Mouse (Mus musculus): ENCODE data around the gene Atp2a2.

DNA sequence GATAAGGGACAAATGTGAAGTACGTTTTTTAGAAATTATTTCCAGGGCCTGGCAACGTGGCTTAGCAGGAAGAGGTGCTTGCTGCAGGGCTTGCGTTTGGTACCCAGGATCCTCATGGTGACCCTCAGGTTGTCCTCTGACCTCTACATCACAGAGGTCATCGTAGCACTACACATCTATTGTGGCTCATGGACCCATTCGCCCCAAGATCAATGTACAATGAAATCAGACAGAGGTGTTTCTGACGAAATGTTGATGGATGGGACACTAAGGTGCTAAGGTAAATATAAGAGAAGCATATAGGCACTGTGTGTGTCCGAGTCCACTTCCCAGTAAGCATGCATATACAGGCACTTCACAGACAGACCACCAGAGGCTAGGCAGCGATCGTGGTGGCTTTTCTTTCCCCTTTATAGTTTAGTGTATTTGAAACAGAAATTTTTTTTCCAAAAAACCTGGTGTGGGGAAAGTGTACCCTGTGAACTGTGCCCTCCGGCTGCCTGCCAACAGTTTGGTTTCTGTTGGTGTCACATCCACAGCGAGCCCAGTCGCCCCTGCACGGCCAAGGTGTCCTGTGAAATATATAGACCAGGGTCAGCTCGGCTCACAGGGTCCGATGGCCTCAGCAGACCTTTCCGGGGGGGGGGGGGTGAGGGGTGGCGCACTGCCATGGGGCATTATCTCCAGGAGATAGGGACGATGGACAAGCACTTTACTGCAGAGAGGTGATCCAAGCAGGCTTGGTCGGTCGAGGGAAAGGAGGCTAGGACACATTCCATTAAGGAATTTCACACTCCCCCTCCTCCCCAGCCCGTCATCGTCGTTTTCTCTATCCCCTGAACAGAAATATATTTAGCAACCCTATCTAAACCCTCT is 18.5 kb upstream of the Atp2a2 start:
- no peak for TF ChIP-seq POLR2AphosphoS2 (IDR thresholded peaks at IDR 0.05; ENCODE audit: low read depth, low read length)
- TF ChIP-seq TCF12 (IDR thresholded peaks at IDR 0.05; ENCODE audit: low read depth, low read length): no peak
- TF ChIP-seq CTCF (conservative IDR thresholded peaks at IDR 0.05 in 1 of 2, IDR thresholded peaks at IDR 0.05 in 1 of 2; ENCODE audit: low read depth in 2 of 2, low read length in 2 of 2): no peak
- TF ChIP-seq POLR2A (IDR thresholded peaks at IDR 0.05; ENCODE audit: low read depth, low read length): no peak

All from CH12.LX (cell line).